Mouse (Mus musculus) spleen, embryonic (tissue): ENCODE measurements at regions not wholly inside any gene's neighbourhood (a gene's known extent, or its start where the extent isn't known, plus 50 kb on each side); places are given as distances from the start of the nearest gene placed in this dataset.

Experiments
- CTCF ChIA-PET: fragments of 350-600 bp; sonication (Branson Sonifier 250); formaldehyde crosslinking; loops from one replicate; lab custom pipeline; 2022; lab: Charles Lee

GRCm38 (mm10) chr5:64527962-64528361 is 275.2 kb upstream of the Klf3 start:
- CTCF ChIA-PET, result no interaction called here

GRCm38 (mm10) chr5:64534371-64534770 is 268.8 kb upstream of the Klf3 start:
- CTCF ChIA-PET, result interaction anchor here (0.5 kb wide), 1 partner anchor 433 kb away, joined by 4 read pairs; no protein-coding TSS in a partner anchor

- CTCF ChIA-PET, result no interaction called here
These were observed 268.2 kb upstream of the Klf3 start for GRCm38 (mm10) chr5:64534947-64535346.

GRCm38 (mm10) chr5:64535546-64535945 is 267.6 kb upstream of the Klf3 start:
- CTCF ChIA-PET, result no interaction called here

GRCm38 (mm10) chr5:64536393-64537112 is 266.6 kb upstream of the Klf3 start:
- CTCF ChIA-PET, result no interaction called here

- CTCF ChIA-PET, result no interaction called here
These were observed 265.9 kb upstream of the Klf3 start for GRCm38 (mm10) chr5:64537113-64537780.

GRCm38 (mm10) chr5:64541765-64542164 is 261.4 kb upstream of the Klf3 start:
- CTCF ChIA-PET, result no interaction called here

GRCm38 (mm10) chr5:64555931-64556330 is 247.3 kb upstream of the Klf3 start:
- CTCF ChIA-PET, result no interaction called here

- CTCF ChIA-PET, result no interaction called here
These were observed 236.5 kb upstream of the Klf3 start for GRCm38 (mm10) chr5:64566451-64567390.

- CTCF ChIA-PET, result no interaction called here
These were observed 235.4 kb upstream of the Klf3 start for GRCm38 (mm10) chr5:64567813-64568212.

- CTCF ChIA-PET, result no interaction called here
These were observed 234.9 kb upstream of the Klf3 start for GRCm38 (mm10) chr5:64568294-64568693.

- CTCF ChIA-PET, result interaction anchor here (0.5 kb wide), 1 partner anchor 70 kb away, joined by 3 read pairs; no protein-coding TSS in a partner anchor
These were observed 228.8 kb upstream of the Klf3 start for GRCm38 (mm10) chr5:64574386-64574785.

- CTCF ChIA-PET, result no interaction called here
These were observed 227.3 kb upstream of the Klf3 start for GRCm38 (mm10) chr5:64575896-64576295.

- CTCF ChIA-PET, result interaction anchor here (0.6 kb wide), 1 partner anchor 1317 kb away, joined by 5 read pairs; no protein-coding TSS in a partner anchor
These were observed 226.5 kb upstream of the Klf3 start for GRCm38 (mm10) chr5:64576426-64577262.

GRCm38 (mm10) chr5:64577424-64577823 is 225.8 kb upstream of the Klf3 start:
- CTCF ChIA-PET, result interaction anchor here (0.6 kb wide), 1 partner anchor 1316 kb away, joined by 5 read pairs; no protein-coding TSS in a partner anchor

- CTCF ChIA-PET, result interaction anchor here (0.6 kb wide), 1 partner anchor 10 kb away, joined by 3 read pairs; no protein-coding TSS in a partner anchor
These were observed 224.7 kb upstream of the Klf3 start for GRCm38 (mm10) chr5:64578536-64578935.

GRCm38 (mm10) chr5:64579086-64579485 is 224.1 kb upstream of the Klf3 start:
- CTCF ChIA-PET, result interaction anchor here (0.5 kb wide), 1 partner anchor 28 kb away, joined by 5 read pairs; no protein-coding TSS in a partner anchor

- CTCF ChIA-PET, result interaction anchor here (0.5 to 1.1 kb wide), 5 partner anchors 21 to 108 kb away, joined by 3 to 12 read pairs (median 4); no protein-coding TSS in a partner anchor
These were observed 223.5 kb upstream of the Klf3 start for GRCm38 (mm10) chr5:64579494-64580339.

GRCm38 (mm10) chr5:64580340-64580723 is 222.9 kb upstream of the Klf3 start:
- CTCF ChIA-PET, result interaction anchor here (0.5 to 1.1 kb wide), 4 partner anchors 20 to 107 kb away, joined by 3 to 12 read pairs (median 4); no protein-coding TSS in a partner anchor
